Mouse (Mus musculus) ES-E14 (cell line): ENCODE data around the gene Ankmy1. TPM values are rescaled to one million over a fixed set of nuclear protein-coding genes. Genes with fewer than 3 reads are reported as not detected.

Source experiments
- DNase-seq: peaks from one replicate; pipeline ENCODE4 v3.0.0-alpha.2; 2013; ENCODE audit warnings: low read depth, low spot score
- H3K27ac ChIP-seq: 2 replicates; pipeline ENCODE4 v1.5.1; 2012; ENCODE audit warnings: low read depth, mild to moderate bottlenecking, low read length, moderate library complexity, mixed read lengths; ENCODE audit not compliant: poor library complexity, insufficient read depth, severe bottlenecking
- H3K36me3 ChIP-seq: 2 replicates; pipeline ENCODE4 v1.6.1; 2012; ENCODE audit warnings: mild to moderate bottlenecking, low read length, moderate library complexity, mixed read lengths; ENCODE audit not compliant: control insufficient read depth, poor library complexity, insufficient read depth, severe bottlenecking
- H3K4me1 ChIP-seq, 2 experiments: fragments of 150-350 bp in 1 of 2; sonication (generic) in 1 of 2; 2 replicates each; pipeline ENCODE4 v1.6.1; 2012; ENCODE audit warnings: low read length in 2 of 2, mild to moderate bottlenecking in 1 of 2, mixed read lengths in 1 of 2; ENCODE audit not compliant: control insufficient read depth in 2 of 2, insufficient read depth in 2 of 2, poor library complexity in 1 of 2
- H3K4me3 ChIP-seq, 2 experiments: fragments of 150-350 bp in 1 of 2; sonication (generic) in 1 of 2; 2 replicates each; pipeline ENCODE4 v1.5.1; 2012; ENCODE audit warnings: low read length in 2 of 2, low read depth in 1 of 2, mild to moderate bottlenecking in 1 of 2, mixed read lengths in 1 of 2; ENCODE audit not compliant: insufficient read depth in 1 of 2, poor library complexity in 1 of 2, severe bottlenecking in 1 of 2
- H3K9ac ChIP-seq: 2 replicates; pipeline ENCODE4 v1.6.1; 2012; ENCODE audit warnings: low read depth, mild to moderate bottlenecking, low read length, mixed read lengths; ENCODE audit not compliant: poor library complexity, insufficient read depth, severe bottlenecking
- H3K9me3 ChIP-seq: fragments of 150-350 bp; sonication (generic); 2 replicates; pipeline ENCODE4 v1.6.1; 2012; ENCODE audit warnings: low read depth, mild to moderate bottlenecking, low read length; ENCODE audit not compliant: control insufficient read depth, insufficient read depth
- CHD2 ChIP-seq: IDR thresholded peaks from 2 replicates; pipeline ENCODE4 v1.6.1; 2014; ENCODE audit warnings: mild to moderate bottlenecking, low read depth, low read length, inconsistent platforms
- HCFC1 ChIP-seq: IDR thresholded peaks from 2 replicates; pipeline ENCODE4 v1.6.1; 2012; ENCODE audit warnings: low read length, inconsistent platforms, borderline replicate concordance; ENCODE audit not compliant: insufficient read depth
- MAFK ChIP-seq: IDR thresholded peaks from 2 replicates; pipeline ENCODE4 v1.6.1; 2014; ENCODE audit warnings: mild to moderate bottlenecking, low read depth, low read length, inconsistent platforms; ENCODE audit not compliant: insufficient read depth
- ZC3H11A ChIP-seq: IDR thresholded peaks from 2 replicates; pipeline ENCODE4 v1.6.1; 2012; ENCODE audit warnings: low read depth, mild to moderate bottlenecking, inconsistent platforms, low read length, borderline replicate concordance
- ZNF384 ChIP-seq: IDR thresholded peaks from 2 replicates; pipeline ENCODE4 v1.6.1; 2012; ENCODE audit warnings: low read depth, low read length, inconsistent platforms
- in situ Hi-C, 2 experiments: fragments of 600-800 bp; cut with MboI; formaldehyde crosslinking; loops; one replicate each; pipeline ENCODE4 v1.15.1; 2025; ENCODE audit warnings: low sequenced_read_pairs in 2 of 2, inconsistent platforms in 1 of 2; ENCODE audit not compliant: unreplicated experiment in 2 of 2
- total RNA-seq: library from RNA; depleted of rRNA; stranded (reverse); fragments of 300-350 nt; gene quantifications from 2 replicates; pipeline ENCODE4 v1.2.3, GENCODE M21; 2012

Ankmy1 gene
- total RNA-seq, 1 experiment, result 0.71 TPM

- Histone ChIP-seq H3K36me3 (no peaks in the 10 kb centered on the region; the same call in 1 of the 2 replicates), H3K4me1 (peaks cover 0 to 13% of the 10 kb centered on the region in 2 experiments; a peak in 1 of 4 replicates), H3K9ac (peak overlapping the region; percentile 73), H3K27ac (no peak overlapping the region), H3K4me3 (peak overlapping the region; percentile 89 to 98), H3K9me3 (no peaks in the 10 kb centered on the region)
- no peak for TF ChIP-seq MAFK
- no peak for TF ChIP-seq ZNF384
- no peak for TF ChIP-seq HCFC1
- no peak for TF ChIP-seq ZC3H11A
- TF ChIP-seq CHD2, result no peak
- in situ Hi-C loops, result no loop called here
- DNase-seq, result no peak
These were observed 5.1 kb upstream of the Ankmy1 start for GRCm38 (mm10) chr1:92907632-92908360.

GRCm38 (mm10) chr1:92906779-92907631 lies 4.3 kb upstream of the Ankmy1 start, which contains the start of gene Dusp28:
Dusp28 (plus strand) TSS chr1:92906981.
- in situ Hi-C loops, result no loop called here
- TF ChIP-seq ZNF384 (no peak), HCFC1 (peak; percentile 55; the same call in 1 of the 2 replicates)
- H3K4me1 ChIP-seq, result peaks cover 0 to 13% of the 10 kb centered on the region in 2 experiments; a peak in 1 of 4 replicates

DNA sequence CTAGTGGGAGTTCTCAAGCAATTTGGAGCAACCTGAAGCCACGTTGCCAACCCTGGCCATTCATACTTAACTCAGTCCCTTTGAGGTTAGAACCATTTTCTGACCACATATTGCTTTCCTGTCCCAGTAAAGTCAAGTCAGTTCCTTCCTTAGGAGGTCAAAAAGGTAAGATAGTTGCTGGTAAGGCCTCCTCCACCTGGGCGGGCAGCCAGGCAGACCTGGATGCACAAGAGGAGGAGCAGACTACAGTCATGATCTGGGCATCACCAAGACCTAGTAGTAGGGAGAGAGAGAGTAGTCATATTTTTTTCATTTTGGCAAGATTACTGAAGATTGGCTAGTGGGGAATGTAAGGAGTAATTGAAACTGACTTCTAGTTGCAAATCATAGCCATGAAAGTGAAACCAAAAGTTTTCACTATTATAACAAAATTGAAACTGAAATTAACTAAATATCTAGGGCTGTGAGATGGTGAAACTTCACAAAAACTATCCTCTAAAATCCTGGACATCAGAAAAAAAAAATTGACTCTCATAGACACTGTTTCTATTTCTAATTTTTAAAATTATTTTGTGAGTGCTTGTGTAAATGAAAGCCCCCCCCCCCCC lies 3.1 kb upstream of the Ankmy1 start:
- no peaks in the 10 kb centered on the region for H3K9me3 ChIP-seq
- H3K36me3 ChIP-seq, result no peaks in the 10 kb centered on the region; the same call in 1 of the 2 replicates
- peaks cover 0 to 8% of the 10 kb centered on the region in 2 experiments; a peak in 1 of 4 replicates for H3K4me1 ChIP-seq
- H3K27ac ChIP-seq, result no peak overlapping the region
- no peak overlapping the region for H3K4me3 ChIP-seq
- no peak for DNase-seq
- in situ Hi-C loops, result no loop called here
- TF ChIP-seq HCFC1 (no peak), ZC3H11A (no peak), CHD2 (no peak), ZNF384 (no peak), MAFK (no peak)
- no peak overlapping the region for H3K9ac ChIP-seq

More at GRCm38 (mm10) chr1:92906779-92907631, 4.3 kb upstream of the Ankmy1 start, which contains the start of gene Dusp28:
- H3K9me3 ChIP-seq, result no peaks in the 10 kb centered on the region
- DNase-seq, result peak; percentile 77
- H3K36me3 ChIP-seq, result no peaks in the 10 kb centered on the region; the same call in 1 of the 2 replicates
- H3K27ac ChIP-seq, result peak within 1 kb of the TSS; percentile 42
- H3K9ac ChIP-seq, result peak within 1 kb of the TSS; percentile 91
- peak within 1 kb of the TSS; percentile 89 to 98 for H3K4me3 ChIP-seq

GRCm38 (mm10) chr1:92903627-92904026 lies 921 bp upstream of the Ankmy1 start:
- Histone ChIP-seq H3K4me1 (peaks cover 0 to 6% of the 10 kb centered on the region in 2 experiments; a peak in 1 of 4 replicates), H3K9ac (no peak overlapping the region), H3K9me3 (no peaks in the 10 kb centered on the region), H3K27ac (no peak overlapping the region), H3K4me3 (no peak overlapping the region), H3K36me3 (no peaks in the 10 kb centered on the region; the same call in 1 of the 2 replicates)
- no peak for DNase-seq
- no peak for TF ChIP-seq ZNF384
- in situ Hi-C loops, result no loop called here
